Mouse (Mus musculus): Measurements from ENCODE around the gene Ano1.

Gene Ano1

DNA sequence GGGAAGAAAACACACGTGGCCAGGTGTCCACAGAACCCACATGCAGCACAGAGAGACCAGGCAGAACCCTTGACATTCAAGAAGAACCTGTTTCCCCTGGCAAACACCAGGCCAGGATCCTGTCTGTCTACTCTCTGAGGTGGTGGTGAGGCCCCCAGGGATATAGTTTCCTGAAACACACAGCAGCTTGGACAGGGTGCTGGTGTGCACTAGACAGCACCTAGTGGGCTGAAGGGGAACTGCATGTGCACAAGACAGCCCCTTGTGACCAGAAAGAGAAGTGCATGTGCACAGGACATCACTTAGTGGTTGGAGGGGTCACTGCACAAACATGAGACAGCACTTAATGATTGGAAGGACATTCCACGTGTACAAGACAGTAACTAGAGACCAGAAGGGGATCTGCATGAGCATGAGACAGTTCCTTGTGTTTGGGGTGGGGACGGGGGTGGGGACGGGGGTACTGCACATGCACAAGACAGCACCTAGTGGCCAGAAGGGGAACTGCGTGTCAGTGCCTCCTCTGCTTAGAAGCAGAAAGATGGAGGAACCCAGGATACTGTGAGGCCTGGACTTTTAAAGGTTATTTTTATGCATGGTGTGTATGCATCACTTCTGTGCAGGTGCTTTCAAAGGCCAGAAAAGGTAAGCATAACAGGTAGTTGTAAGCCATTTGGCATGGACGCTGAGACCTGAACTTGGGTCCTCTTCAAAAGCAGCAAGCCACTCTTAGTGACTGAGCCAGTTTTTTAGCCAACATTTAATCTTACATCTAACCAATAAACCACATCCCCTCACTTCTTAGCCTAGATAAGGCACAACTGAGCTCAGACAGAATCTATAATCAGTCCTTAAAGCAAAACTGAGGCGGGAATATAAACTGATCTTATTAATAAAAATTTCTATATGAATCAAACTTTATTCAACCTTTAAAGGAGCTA is 54.7 kb downstream of the Ano1 start:
- DNase-seq (ENCODE audit: low read depth, low spot score) = peak; percentile 39

DNA sequence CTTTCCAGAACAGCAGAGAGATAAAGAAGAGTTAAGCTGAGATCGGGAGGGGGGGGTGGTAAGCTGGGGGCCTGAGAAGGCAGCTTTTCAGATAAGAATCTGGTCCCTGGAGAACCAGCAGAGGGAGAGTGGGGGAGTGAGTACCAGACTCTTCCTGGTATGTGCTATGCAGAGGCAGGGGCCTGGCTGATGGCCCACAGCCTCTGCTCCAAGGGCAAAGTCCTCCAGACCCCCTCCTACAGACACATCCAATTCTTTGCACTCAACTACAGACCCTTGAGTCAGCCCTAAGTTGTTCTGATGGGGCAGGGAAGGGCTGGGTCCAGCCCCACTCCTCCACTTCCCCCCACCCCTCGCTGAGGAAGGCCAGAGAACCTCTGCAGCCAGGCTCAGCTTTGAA is 61.9 kb downstream of the Ano1 start:
- no peak for DNase-seq (ENCODE audit: low read depth, low spot score)

DNA sequence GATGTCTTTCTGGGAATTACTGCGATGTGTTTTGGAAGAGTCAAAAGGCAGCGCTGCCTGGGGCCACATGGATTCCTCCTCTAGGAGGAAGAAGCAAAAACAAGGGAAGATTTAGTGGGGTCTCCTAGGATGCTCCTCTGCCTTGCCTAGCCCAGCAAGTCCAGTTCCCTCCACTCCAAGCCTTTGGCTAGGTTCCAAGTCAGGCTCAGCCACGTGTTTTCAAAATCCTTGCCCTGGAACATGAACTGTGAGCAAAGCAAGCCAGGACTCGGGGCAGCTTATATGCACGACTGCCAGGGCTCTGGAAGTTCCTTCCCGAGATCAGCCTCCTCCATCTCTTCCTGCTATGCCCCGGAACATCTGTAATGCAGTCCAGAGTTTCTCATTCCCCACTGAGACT is 62.6 kb downstream of the Ano1 start:
- no peak for DNase-seq (ENCODE audit: low read depth, low spot score)

GRCm38 (mm10) chr7:144687663-144688381 is 64.0 kb downstream of the Ano1 start:
- no peak for DNase-seq (ENCODE audit: low read depth, low spot score)

- no peak for DNase-seq (ENCODE audit: low read depth, low spot score)
Observed at GRCm38 (mm10) chr7:144684947-144685346, 66.8 kb downstream of the Ano1 start.

DNA sequence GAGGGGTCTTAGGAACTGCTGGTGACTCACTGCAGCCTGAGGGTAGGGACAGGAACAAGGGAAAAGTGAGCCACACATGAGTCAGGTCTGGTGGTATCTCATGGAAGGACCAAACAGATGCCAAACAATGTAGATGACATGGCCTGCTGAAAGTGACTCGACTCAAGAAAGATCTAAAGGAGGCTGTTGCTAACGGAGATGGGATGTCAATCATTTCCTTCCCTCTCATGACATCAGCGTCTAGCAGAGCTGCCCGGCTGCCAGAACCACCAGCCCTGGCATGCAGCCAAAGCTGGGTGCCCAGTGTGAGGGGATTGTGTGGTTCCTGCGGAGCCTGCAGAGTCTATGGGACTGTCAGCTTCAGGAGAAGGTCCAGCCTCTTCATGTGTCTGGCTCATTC is 67.3 kb downstream of the Ano1 start:
- no peak for DNase-seq (ENCODE audit: low read depth, low spot score)

GRCm38 (mm10) chr7:144680096-144680495 is 71.7 kb downstream of the Ano1 start:
- DNase-seq (ENCODE audit: low read depth, low spot score) = no peak

GRCm38 (mm10) chr7:144678241-144679030 is 73.3 kb downstream of the Ano1 start:
- DNase-seq (ENCODE audit: low read depth, low spot score) = no peak

DNA sequence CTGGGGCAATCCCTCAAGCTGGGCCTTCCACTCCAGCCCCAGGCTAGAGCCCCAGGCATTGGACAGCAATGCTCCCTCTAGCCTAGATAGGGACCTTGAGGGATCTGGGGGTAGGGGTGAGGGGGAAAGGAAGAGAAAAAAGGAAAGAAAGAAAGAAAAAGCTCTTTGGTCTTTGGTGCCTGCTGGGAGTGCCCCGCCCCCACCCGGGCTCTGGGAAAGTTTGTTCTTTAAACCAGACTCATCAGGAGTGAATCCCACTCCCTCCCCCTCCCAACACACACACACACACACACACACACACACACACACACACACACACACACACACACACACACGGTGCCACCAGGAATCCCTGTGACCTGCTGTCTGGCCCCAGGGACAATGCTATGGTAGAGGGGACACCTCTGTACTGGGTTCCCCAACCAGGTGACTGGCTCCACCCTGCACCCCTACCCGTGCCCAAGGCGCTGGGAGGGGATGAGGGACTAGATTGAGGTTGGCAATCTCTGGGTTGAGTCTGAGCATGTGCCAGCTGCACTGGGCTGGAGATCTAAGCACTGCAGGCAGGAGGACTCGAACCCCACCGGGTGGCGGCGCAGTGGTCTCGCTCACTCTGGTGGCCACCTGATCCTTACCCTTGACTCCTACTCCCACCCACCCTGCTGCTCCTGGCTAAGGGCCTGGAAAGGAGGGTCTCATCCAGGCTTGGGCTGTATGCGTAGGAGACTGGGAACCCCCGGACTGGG is 74.3 kb downstream of the Ano1 start:
- DNase-seq (ENCODE audit: low read depth, low spot score) = no peak

DNA sequence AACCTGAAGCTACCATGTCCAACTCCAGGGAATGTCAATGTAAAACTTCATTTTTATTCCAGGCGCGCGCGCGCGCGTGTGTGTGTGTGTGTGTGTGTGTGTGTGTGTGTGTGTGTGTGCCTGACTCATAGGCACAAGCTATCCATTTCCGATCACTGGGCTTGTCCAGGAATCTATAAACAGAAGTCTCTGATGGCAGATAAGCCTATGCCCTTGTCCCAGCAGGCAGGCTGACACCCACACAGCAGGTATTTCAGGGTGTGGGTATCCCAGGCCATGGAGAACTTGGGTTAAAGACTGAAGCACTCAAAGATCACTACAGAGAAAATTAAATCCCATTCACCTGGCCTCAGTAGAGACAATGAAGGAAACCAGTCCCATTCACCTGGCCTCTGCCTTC is 76.1 kb downstream of the Ano1 start:
- DNase-seq (ENCODE audit: low read depth, low spot score) = no peak

DNA sequence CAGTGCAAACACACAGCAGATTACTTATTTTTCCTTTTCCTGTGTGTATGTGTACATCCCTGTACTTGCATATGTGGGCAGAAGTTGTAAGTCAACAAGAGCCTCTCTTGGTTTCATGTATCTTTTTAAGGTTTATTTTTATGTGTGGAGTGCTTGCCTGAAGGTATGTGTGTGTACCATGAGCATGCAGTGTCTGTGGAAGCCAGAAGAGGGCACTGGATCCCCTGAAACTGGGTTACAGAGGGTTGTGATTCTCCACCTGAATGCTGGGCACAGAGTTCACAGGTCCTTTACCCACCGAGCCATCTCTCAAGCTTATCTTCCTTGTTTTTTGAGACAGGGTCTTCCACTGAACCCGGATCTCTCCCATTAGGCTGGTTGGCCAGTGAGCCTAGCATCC is 81.9 kb downstream of the Ano1 start:
- DNase-seq (ENCODE audit: low read depth, low spot score) = no peak

- no peak for DNase-seq (ENCODE audit: low read depth, low spot score)
Observed at GRCm38 (mm10) chr7:144668603-144669278, 83.0 kb downstream of the Ano1 start.

DNA sequence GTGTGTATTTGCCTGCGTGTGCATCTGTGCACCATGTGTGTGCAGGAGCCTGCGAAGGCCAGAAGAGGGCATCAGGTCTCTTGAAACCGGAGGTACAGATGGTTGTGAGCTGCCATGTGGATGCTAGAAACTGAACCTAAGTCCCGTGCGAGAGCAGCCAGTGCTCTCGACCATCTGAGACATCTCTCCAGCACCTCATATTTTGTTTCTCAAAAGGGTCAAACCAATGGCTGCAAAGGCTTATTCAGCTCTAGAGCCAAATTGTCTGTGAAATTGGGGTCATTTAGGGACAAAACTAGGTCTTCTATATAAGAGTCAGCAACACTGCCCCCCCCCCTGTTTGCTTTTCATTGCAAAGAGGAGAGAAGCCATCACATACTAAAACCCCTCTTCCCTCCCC is 84.7 kb downstream of the Ano1 start:
- DNase-seq (ENCODE audit: low read depth, low spot score) = no peak

- no peak for DNase-seq (ENCODE audit: low read depth, low spot score)
Observed at GRCm38 (mm10) chr7:144665585-144665984, 86.2 kb downstream of the Ano1 start.

DNA sequence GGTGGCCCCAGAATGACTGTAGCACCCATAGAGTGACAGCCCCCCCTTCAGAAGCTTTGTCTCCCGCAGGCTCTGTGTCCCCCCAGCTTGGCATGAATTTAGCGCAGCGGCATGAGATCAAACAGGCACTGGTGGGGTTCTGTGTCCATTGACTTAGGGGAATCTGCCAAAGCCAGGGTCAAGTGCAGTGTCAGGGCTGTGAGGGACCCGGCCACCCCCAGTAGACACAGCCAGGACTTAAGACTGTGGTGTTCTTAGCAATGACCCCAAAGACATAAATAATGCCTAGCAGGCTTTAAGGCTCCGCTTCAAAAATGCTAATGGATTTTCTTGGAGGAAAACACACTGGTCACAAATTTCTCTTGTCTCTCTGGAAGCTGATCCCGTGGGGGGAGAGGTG is 88.2 kb downstream of the Ano1 start:
- DNase-seq (ENCODE audit: low read depth, low spot score) = no peak

- DNase-seq (ENCODE audit: low read depth, low spot score) = no peak
Observed at GRCm38 (mm10) chr7:144656261-144656967, 95.4 kb downstream of the Ano1 start.

DNA sequence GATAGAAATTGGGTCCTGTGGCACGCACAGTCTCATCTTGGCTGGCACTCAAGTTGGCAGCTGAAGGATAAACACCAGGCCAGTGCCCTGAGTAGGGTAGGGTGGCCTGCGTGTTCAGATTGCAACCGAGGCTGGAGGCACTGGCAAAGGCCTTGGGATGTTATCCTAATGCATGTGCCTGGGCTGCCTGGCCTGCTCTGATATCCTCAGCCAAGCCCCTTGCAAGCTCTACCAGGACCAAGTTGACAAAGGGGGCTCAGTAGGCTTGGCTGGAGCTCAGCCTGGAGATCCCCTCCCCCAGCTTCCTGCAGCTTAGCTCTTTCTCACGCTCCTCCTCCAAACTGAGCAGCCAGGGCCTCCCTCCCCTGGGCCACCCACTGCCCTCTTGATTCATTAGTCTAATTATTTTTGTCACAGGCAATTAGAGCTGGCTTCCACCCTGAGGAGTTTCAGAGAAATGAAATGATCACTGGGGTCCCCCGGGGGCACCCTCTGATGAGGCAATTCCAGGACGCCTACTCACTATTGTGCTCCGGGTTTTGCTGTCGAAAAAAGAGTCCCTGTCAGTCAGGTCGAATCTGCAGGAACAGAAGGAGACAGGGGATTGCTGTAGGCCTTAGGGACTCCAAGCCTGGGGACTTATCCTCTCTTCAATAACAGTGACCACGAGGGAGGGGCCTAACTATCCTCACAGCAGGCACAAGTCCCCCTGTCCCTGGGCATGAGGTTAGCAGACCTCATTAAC is 97.9 kb downstream of the Ano1 start:
- no peak for DNase-seq (ENCODE audit: low read depth, low spot score)

DNA sequence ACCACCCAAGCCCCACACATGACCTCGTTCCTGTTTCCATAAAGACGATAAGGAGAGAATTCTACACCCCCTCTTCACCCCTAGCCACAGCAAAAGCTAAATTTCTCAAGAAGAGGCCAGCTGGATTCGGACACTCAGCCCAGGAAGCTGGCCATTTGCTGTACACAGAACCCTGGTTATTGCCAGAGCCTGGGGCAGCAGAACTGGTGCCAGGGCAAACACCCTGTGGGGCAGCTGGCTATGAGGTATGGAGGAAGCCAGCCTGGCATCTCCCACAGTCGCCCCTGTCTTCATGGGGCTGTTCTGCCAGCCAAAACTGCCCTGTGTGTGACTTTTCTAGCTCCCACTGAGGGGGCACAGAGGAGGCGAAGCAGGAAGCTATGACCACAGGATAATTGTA is 104.2 kb downstream of the Ano1 start:
- DNase-seq (ENCODE audit: low read depth, low spot score) = no peak

- no peak for DNase-seq (ENCODE audit: low read depth, low spot score)
Observed at GRCm38 (mm10) chr7:144640817-144641216, 111.0 kb downstream of the Ano1 start.
